Mouse (Mus musculus) thymus, postnatal 36 days (tissue): ENCODE results near the gene Mcf2l.

ENCODE experiments used
- DNase-seq, 2 experiments: peaks; one replicate each; pipeline ENCODE4 v3.0.0; 2022; ENCODE audit warnings: mixed read lengths in 2 of 2

Mcf2l gene

GRCm38 (mm10) chr8:12996831-12997275, 123.2 kb downstream of the Mcf2l start:
- no peak for DNase-seq

- DNase-seq, result no peak
Measured at GRCm38 (mm10) chr8:12998331-12998730, 124.7 kb downstream of the Mcf2l start.

GRCm38 (mm10) chr8:12999793-13000192, 126.2 kb downstream of the Mcf2l start:
- no peak for DNase-seq

- no peak for DNase-seq
Measured at GRCm38 (mm10) chr8:13007458-13007857, 133.9 kb downstream of the Mcf2l start.

- DNase-seq, result no peak
Measured at GRCm38 (mm10) chr8:13010313-13010712, 136.7 kb downstream of the Mcf2l start.

DNA sequence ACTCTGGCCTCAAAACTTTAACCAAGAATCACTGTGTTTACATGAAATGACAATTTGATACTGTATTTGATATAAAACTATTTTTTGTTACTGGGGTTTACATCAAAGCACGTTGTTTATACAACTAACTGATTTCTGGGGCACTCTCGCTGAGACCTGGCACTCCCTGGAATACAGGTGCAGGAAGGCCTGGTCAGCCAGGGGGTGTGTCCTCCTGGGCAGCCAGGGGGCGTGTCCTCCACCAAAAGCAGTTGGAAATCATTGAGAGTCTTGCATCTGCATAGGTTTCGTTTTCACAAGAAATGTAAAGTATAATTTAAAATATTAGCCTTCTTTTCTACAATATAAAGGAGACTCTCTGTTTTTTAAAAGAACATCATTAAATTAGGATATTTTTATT, 146.0 kb downstream of the Mcf2l start:
- DNase-seq, result no peak

GRCm38 (mm10) chr8:13021830-13022229, 148.2 kb downstream of the Mcf2l start:
- DNase-seq, result no peak

GRCm38 (mm10) chr8:13025487-13026224, 152.1 kb downstream of the Mcf2l start, which contains the start of gene F7:
Gene F7, plus strand, starts transcription at chr8:13026034.
- DNase-seq, result no peak

DNA sequence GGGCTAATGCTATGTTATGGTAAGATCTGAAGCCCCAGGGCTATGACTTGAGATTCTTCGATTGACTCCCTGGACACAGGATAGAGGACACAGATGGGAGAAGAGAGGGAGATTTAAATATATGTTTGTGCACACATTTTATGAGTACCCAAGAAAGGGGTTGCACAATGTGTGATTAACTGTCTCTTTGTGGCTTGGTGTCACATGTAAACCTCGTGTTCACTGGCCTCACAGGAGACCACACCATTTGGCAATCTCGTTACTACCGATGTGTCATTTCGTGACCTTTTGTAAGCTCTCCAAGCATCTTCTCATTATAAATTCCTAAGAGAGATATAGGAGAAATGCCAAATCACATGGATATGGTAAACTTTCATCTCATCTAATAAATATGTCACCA, 154.0 kb downstream of the Mcf2l start:
- no peak for DNase-seq

- no peak for DNase-seq
Measured at GRCm38 (mm10) chr8:13028482-13028881, 154.9 kb downstream of the Mcf2l start.

DNA sequence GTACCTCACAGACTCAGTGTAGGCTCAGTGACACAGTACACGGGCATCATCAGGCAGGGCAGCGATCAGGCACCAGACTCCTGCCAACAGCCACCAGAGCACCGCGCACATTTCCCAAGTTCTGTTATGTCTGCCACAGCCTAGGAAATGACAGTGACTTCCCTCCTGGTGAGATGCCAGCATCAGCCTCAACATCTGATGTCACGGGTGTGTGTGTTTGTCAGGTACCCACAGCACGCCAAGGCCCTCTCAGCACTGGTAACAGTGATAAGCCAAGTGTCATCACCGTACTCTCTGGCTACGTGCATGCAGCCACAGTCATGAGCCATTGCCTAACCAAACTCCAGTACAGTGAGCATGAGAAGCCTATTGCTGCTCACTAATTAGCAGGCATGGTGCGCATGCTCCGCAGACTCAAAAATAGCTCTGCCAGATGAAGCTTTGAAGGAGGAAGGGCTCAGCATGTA, 162.8 kb downstream of the Mcf2l start:
- no peak for DNase-seq

DNA sequence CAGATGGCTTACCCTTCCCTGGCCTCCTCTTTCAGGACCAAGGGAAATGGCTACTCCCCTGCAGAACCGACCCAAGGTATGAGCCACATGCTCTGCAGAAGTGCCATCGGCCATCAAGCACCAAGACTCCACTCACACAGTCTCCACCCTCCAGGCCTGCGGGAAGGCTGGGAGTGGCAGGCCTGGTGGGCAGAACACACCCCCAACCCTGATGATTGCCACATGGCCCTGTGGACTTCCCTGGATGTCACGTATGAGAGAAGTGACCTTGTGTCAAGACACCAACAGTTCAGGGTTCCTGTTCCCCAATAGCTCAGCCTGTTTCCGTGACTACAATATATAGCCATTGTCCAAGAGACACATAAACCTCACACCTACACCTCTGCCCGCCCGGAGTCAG, 163.4 kb downstream of the Mcf2l start, which contains the start of gene F10:
F10 (plus strand) TSS at position 294 of the 400 bp plus-strand sequence.
- DNase-seq, result no peak

DNA sequence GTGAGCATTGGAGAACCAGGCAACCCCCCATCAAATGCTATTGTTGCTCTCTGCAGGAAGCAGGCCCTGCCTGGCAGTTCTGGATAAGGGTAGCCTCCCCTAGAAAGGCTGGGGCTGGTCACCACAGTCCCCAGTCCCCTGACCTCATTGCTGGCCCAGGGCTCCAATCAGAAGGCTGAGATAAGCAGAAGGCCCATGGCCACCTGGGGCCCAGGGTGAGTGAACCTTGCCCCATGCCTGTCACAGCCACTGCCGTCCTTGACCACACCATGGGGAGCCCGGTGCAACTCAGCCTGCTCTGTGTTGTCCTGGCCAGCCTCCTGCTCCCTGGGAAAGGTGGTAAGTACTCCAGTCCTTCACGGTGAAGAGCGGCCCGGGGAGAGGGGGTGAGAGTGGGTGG, 164.0 kb downstream of the Mcf2l start:
- no peak for DNase-seq

DNA sequence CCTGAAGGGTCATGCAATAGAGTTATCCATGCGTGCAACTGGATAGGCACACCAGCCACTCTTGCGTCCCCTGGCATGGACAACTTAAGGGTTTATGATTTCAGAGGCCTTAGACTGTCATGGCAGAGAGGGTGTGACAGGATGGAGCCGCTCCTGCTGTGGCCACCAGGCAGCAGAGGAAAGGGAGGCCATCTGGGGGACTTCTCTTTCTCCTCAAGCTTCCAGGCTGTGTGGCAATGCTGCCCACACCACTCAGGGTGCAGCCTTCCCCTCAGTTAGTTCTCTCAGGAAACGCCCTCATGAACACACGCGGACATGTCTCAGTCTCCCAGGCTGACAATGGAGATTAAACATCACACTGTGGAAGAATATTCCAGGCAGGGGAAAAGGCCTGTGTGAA, 165.4 kb downstream of the Mcf2l start:
- DNase-seq, result no peak

GRCm38 (mm10) chr8:13041459-13041858, 167.9 kb downstream of the Mcf2l start:
- DNase-seq, result no peak

DNA sequence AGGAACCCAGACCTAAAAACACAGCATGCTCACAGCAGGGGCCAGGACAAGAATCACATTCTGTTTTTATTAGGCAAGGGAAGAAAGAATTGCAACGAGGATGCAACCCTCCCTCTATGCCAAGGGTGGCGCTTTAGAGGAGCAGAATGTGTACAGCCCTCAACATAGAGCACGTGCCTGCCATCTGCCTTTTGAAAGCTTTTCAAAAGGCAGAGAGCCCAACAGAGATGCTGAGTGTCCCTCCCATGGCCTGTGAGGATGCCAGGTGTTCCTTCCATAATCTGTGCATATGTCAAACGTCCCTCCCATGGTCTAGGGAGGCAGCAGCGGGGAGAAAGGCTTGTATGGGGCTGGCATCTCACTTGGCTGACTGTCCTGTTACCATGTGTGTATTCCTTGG, 174.0 kb downstream of the Mcf2l start:
- no peak for DNase-seq

- DNase-seq, result no peak
Measured at GRCm38 (mm10) chr8:13050550-13050949, 176.9 kb downstream of the Mcf2l start.

DNA sequence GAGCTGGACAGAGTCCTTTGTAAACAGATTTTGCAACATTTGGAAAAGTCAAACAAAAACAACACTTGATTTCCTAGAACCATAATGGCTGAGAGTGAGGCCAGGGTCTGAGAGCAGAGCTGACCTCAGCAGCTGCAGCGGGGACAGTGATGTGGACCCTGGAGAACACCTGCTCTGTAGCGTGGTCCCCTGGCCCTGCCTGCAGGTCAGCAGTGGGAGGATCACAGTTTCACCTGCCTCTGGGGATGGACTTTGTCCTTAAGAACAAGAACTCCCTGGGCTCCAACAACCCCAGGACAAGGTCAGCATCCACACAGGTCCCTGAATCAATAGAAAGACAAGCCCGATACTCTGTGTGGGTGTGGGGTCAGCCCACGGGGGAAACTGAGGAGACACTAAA, 183.7 kb downstream of the Mcf2l start:
- no peak for DNase-seq

DNA sequence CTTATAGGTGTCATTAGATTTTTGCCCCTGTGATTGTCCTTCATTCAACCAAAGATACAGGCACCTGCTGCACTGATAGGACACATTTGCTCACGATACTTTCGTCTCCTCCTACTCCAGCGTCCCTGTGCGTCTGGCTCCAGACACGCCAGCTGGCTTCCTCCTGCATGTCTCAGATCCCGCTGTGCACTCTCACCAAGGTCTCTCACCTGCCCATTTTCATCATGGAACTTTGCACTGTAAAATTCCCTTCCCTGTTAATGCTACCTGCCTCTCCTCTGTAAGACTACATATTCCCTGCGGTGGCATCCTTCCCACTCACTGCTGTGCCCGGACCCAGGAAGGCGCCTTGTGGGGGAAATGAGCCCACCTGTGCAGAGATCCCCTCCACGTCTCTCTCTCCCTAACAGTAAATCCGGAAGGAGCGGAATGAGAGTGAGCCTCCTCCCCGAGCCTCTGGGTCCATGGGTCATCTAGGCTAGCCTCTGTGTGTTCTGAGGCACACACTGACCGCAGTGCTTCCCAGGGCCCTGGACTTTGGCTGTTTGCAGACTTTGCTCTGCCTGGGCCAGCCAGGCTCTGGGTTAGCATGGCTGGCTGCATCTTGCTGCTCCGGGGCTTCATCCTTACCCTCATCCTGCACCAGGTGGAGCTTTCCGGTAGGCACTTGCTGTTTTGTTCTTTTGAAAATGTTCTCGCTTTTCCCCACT, 187.0 kb downstream of the Mcf2l start, which contains the start of gene Proz:
Proz (plus strand) TSS at position 474 of the 710 bp plus-strand sequence.
- no peak for DNase-seq

DNA sequence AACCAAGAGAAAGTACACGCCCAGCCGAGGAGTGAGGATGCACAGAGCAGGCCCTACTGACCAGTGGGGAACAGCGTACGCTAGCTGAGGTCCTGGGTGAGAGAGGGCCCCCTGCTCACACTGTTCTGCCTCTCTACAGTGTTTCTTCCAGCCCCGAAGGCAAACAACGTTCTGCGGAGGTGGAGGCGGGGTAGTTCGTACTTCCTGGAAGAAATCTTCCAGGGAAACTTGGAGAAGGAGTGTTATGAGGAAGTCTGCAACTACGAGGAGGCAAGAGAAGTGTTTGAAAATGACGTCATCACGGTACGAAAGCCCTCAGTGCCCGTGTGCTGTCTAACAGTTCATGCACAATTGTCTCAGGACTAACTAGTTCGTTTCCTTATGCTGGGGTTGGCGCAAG, 189.5 kb downstream of the Mcf2l start:
- DNase-seq, result no peak
